Mouse (Mus musculus): ENCODE data around the gene Gm49450.

DNA sequence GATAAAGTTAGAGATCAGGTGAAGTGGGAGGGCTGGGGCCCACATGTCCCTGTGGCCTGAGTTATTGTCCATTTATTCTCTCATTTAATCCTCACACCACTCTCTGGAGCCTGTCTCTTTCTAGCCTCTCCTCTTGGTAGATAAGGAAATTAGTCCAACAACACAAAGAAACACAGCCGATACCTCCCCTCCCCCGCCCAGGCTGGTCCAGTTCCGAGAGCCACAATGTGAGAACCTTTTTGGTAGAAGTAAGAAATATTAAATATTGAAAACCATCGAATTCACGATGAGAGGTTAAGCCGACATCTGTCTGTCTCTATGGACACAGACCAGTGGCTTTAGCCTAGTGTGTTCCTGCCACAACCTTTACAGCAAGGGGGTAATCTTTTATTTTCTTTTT is 31.3 kb upstream of the Gm49450 start:
- TF ChIP-seq CTCF (IDR thresholded peaks at IDR 0.05; ENCODE audit: low read depth): no peak
- TF ChIP-seq EP300 (IDR thresholded peaks at IDR 0.05; ENCODE audit: low read depth): no peak

Data from heart, postnatal 0 days (tissue).